Mouse (Mus musculus) retina, postnatal 7 days (tissue): ENCODE data around the gene Sept8.

ENCODE experiments used
- DNase-seq: peaks from one replicate; pipeline ENCODE4 v3.0.0-alpha.2; 2012; ENCODE audit warnings: low read depth, low spot score

The Sept8 gene

DNA sequence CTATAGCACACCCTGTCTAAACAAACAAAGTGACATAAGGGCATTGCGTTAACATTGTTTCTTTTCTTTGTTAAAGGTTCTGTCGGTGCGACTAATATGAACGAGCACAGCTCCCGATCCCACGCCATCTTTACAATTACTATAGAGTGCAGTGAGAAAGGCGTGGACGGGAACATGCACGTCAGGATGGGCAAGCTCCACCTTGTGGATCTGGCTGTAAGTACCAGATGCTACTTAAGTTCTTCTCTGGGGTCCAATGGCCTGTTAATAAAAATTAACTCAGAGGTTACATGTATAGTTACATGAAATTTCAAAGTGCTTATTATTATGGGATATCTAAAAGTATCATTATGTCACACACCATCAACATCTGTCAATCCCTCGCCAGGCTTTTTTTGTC is 64.1 kb downstream of the Sept8 start:
- no peak for DNase-seq

- peak; percentile 14 for DNase-seq
Measured at GRCm38 (mm10) chr11:53584849-53585248, 65.8 kb downstream of the Sept8 start.

- DNase-seq, result no peak
Measured at GRCm38 (mm10) chr11:53585510-53585909, 66.5 kb downstream of the Sept8 start.

- DNase-seq, result no peak
Measured at GRCm38 (mm10) chr11:53588279-53588678, 69.2 kb downstream of the Sept8 start.

DNA sequence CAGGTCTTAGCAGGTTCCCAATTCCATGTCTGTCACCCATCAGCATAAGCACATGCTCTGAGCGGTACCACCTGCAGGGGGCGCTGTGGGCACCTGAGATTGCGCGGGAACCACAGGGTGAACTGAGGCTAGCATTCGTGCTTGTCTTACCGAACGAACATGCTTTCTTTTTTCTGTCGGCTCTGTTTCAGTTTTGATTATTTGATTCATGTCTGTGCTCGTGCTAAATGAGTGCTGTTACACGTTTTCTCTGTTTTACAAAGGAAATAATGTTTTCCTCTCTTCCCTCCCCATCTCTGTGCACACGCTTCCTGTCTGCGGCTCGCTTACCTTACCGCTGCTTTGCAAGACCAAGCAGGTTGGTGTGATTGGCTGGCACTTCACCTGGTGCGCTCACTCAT is 71.3 kb downstream of the Sept8 start:
- no peak for DNase-seq

GRCm38 (mm10) chr11:53591116-53591515 is 72.1 kb downstream of the Sept8 start:
- DNase-seq, result no peak
